Mouse (Mus musculus) cerebellum, postnatal 25 days (tissue): ENCODE data around the gene Rora.

Source experiments
- DNase-seq, 2 experiments: peaks; one replicate each; pipeline ENCODE4 v3.0.0; 2021; ENCODE audit warnings: mixed read lengths in 2 of 2

Gene Rora

DNA sequence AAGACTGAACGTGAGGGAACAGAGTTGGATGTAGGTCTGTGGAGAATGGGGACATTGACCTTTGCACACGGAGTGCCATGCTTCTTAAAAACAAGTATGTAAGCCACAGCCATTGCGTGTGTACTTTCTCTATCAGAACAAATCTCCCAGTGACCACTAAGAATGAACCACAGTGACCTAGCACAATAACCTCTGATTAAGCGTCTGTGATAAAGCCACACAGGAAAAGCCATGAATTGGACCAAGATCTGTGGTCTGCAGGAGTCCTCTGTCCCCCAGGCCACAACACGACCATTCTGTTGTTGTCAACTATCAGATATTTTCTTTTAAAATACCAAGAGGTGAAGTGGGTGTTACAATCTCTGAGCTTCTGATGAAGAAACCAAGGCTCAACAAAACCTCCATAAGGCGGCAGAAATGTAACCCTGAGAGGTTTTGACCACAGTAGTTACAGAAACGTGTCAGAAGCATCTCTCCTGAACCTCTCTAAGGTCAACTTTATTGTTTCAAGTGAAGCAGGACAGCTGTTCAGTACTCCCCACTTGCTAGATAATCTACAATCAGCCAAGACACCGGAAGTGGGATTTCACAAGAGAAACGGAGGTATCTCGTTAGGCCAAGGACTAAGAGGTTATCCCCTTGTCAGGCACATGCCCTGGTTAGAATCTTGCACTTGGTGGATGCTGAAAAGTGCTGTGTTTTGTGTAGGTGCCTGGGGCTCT is 666.5 kb downstream of the Rora start:
- no peak for DNase-seq

DNA sequence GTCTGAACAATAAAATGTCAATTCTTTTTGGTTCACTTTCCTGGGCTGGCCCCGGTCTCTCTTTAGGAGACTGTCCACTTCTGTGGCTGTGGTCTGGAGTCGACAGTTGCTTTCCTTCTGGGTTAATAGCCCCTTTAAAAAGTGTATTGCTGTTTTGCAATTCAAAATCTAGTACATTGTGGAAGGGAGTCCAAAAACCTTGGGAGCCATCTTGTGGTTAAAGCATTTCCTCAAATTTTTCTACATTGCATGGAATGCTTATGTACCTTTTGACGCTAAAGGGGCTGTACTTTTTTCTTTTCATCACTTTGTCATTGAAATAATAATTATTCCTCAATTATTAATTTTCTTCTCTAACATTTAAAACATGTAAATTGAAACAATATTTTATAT is 667.0 kb downstream of the Rora start:
- no peak for DNase-seq

DNA sequence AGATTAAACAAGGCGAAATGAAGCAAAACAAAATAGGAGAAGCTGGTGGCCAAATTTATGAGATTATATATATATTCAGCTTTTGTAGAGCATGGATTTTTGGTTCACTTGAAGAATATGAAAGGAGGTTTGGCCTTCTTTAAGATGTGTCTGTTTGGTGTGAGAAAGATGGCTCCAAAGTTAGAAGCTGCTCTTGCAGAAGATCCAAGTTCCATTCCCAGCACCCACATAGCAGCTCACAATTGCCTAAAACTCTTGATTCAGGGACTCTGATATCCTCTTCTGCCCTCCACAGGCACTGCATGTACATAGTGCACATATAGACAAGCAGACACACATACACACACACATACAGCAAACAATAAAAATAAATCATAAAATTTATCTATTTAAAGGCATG is 668.4 kb downstream of the Rora start:
- DNase-seq, result no peak

DNA sequence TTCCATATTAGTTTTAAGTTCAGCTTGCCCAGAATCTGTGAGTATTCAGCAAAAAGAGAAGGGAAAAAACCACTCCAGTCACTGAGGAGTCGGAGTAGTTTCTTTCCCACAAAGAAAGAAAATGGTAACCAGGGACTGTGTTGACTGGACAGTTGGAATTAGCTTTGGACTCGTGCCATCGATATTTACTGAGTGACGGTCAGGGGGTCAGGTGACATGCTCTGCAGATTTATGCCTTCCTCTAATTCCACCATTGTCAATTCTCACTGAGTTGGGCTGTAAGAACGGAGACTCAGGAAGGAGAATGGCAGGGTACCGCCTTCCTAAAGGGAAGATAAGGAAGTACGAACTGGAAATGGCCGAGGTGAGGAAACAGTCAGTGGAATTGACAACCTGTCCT is 670.2 kb downstream of the Rora start:
- DNase-seq, result no peak

DNA sequence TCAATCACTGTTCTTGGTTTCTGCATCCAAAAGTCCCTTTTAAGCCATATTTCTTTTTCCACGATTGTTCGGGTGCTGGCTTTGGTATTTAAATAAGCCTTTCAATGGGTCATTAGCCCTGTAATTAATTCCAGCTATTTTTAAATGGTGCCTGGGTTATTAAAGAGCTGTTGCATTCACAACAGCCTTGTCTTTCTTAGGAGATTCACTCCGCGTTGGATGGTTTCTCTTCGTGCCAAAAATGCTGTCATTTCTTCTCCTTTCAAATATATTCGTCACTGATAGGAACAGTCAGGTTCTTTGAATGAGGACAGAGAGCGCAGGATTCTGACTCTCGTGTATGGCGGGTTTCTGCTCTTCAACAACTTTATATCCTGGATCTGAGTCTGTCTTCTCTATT is 673.5 kb downstream of the Rora start:
- DNase-seq, result no peak

DNA sequence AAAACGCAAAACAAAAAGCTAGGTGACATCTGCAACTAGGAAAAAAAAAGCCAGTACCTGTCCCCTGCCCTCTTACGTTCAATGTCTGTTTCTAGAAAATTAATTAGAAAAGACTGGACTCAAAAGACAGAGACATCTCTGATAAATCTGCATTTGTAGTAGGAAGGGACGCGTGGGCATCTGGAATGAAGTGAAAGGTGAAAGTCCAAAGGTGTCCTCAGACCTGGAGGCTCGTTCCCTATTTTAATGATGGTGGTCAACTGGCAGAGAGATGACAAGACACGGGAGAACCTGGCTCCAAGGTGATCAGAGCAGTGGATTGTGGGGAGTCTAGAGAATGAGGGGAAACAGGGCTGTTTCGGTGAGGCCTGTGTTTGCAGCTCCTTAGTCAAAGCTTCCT is 674.0 kb downstream of the Rora start:
- DNase-seq, result no peak

DNA sequence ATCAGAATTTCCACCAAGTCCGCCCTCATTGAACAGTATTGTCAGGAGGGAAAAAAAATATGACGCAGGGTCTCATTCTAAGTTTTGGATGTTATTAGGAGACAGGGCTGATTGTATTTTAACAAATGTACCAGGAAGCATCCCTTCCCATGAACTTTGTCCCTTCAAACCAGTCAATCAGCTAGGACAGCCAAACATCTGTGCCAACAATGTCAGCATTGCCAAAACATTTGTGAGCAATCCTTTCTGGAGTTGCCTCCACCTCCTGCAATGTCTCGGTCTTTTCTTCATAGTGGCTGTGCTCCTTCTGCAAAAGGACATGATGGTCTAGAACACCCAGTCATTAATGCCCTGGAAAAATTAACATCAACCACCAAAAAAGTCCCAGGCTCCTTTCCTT is 678.2 kb downstream of the Rora start:
- DNase-seq, result no peak

DNA sequence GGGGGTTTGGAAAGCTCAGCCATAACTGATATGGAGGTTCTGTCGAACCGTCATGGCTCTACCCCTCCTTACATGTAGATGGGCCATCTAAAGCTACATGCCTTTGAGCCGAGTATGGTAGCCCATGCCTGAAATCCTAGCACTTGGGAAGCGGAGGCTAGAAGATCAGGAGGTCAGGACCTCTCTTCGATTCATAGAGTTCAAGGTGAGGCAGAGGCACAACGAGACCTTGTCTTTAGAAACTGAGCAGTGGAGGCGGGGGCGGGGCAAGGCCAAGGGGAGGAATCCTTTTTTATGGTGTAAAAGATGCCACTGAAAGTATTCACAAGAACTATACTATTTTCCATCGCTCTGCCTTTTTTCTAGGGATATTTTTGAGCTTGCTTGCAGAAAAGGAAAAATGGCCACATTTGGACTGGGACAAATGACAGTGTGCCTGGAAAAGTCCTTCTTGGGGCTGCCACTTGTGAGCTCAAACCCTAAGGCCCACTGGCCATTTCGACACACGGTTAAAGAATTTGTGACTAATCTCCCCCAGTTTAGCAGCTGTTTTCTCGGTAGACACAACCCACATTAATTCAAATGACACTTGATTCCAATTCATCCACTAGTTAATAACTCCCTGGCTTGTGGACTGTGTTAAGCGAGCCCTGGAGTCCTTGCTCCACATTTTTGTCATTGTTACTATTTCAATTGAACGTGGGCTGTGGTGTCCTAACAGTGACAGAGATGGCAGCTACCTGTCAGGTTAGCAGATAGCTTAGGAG is 679.4 kb downstream of the Rora start:
- no peak for DNase-seq

DNA sequence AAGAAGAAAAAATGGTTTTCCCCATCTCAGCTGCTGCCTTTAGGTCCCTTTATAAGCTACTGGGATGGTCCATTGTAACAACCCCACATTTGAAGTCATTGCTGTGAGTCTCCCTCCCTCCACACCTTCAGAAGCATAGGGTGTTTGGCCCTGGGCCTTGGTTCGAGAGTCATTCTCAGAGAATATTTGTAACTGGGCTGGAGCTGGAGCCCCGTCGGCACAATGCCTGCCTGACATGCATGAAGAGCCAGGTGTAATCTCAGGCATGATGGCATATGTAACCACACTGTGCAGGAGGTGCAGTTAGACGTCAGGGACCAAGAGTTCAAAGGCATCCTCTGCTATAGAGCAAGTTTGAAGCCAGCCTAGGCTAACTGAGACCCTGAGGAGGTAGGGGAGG is 680.1 kb downstream of the Rora start:
- DNase-seq, result no peak

DNA sequence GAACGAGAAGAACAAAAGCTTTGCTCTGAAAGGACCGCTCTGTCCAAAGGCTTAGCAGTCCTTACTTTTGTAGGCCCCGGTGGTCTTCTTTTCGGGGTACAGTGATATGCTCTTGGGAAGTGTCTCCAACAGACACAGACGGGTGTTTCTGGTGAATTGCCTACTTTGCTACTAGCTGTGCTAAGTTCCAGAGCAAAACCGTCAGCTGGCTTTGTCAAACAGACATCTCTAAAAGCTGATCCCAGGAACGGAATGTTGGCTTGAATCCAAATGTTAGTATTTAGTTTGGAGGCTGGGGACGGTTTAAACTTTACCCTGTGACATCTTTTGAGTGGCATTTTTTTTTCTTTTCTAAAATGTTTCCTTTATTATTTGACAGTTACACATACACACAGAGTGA is 680.5 kb downstream of the Rora start:
- no peak for DNase-seq

DNA sequence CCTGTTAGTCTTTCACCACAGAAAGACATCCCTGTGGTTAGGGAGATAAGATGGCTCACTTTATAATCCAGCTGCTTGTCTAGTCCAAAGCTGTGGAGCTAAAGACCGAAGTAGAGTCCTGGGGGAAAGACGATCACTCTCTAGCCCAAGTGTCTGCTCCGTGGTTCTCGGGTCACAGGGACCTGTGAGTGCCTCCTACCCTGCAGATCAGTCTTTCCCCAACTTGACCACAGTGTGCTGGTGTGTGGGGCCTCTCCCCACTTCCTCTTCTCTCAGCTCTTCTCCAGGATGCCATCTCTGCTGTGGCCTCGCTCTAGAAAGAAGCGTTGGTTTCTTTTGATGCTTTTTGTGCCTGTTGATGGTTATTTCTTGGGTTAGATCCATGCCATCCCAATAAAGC is 682.5 kb downstream of the Rora start:
- DNase-seq, result no peak

DNA sequence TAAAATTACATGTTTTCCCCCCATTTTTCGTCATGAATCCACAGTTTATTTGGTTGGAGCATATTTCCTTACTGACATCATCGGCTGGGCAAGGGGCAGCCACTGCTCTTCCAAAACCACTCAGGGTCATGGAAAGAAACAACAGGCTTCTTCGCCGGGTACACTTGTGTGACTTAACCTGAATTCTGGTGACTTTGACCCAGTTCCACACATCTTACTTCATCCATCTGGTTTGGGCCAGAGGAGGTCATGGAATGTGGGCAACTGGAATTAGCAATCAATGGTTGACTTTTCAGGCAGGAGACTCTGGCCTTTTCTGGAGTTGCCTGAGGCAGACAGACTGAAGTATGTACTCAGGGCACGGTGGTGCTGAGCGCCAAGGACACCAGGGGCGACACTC is 685.6 kb downstream of the Rora start:
- no peak for DNase-seq

DNA sequence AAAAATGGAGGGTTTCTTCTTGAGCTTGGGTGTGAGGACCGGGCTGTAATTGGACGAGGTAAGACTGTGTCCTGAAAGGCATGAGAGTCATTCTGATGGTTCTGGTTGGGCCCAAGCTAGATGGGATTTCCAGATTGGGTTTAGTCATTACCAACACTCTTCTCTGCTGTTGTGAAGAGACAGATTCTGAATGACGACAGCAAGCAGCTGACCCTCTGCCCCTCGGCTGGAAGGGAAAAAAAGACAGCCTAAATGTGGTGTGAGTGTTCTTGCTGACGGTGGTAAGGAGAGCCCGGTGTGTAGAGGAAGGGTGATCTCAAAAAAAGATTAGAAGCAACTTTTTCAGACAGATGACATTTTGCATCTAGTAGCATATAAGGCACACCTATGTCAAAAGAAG is 686.2 kb downstream of the Rora start:
- DNase-seq, result no peak

DNA sequence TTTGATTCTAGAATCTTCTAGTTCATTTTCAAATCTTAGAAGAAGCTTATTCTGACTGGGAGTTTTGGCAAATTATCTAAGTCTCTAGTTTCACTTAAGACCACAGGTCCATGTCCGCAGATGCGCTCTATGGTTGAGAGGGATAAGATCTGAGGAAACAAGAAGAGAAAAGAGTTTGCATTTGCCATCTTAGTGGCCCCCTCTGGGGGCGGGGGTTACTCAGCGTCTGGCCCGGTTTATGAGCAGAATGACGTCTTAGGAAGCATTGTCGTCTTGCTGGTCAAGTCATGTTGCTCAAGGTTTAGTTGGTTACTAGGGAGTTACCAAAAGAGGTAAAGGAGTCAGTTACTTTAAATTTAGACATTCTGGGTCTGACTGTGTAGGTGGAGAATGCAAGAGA is 686.8 kb downstream of the Rora start:
- DNase-seq, result no peak

DNA sequence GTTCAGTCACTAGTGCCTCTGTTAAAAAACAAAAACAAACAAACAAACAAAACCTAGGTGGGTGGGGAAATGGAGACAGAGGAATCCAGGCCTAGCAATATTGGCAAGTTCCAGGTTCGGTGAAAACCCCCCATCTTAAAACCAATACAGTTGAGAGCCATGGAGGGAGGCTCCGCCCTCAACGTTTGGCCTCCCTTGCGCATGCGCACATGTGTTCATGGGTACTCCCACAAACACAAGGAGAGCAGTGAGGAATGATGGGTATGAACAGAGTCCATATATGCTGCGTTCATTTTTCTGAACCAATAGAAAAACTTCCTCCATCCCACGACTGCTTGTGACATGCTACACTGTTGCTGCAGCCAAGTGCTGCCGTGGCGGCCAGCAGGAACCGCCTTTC is 690.3 kb downstream of the Rora start:
- DNase-seq, result no peak

DNA sequence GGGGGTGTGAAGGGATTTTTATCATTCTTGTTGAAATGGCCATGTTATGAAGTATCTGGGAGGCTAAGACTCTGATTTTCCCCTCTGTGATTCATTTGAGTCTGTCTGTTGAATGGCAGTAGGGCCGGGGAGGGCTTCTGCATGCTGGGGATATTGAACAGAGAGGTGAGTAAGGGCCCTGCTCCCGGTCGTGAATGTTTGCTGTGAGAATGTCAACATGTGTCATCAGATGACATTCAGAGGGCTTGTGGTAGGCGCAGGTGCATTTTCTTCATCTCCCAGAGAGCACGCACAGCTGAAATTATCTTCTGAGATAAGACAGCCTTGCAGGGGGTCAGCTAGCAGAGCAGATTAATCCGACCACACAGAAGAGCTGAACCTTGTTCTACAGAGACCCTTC is 692.0 kb downstream of the Rora start:
- no peak for DNase-seq

DNA sequence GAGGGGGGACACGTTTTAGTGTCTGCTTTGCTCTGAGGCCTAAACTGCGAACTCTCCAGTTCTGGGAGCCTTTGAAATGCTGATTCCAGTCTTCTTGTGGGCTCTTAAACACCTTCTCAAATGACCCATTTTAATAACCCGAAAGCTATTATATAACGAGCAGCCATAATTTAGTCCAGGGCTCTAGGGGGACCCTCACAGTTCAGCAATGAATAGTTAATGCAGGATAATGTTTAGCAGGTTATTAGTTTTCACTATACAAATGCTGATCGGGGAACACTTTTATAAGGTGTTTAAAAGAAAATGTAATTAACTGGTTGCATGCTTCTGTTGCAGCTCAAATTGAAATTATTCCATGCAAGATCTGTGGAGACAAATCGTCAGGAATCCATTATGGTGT is 694.2 kb downstream of the Rora start:
- DNase-seq, result no peak

DNA sequence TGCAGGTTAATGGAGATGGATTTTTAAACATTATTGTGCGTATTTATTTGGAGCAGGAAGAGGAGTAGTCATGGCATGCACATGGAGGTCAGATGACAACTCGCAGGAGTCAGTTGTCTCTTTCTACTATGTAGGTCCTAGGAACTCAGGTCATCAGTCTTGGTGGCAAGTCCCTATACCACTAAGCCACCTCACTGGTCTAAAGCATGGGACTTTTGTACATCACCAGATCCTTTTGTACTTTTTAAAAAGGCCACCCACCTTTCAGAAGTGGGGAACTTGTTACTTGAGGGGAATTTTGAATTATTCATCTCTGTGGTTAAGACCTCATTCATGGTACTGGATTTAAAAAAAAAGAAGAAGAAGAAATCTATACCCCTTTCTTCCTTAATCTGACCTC is 696.0 kb downstream of the Rora start:
- DNase-seq, result no peak

DNA sequence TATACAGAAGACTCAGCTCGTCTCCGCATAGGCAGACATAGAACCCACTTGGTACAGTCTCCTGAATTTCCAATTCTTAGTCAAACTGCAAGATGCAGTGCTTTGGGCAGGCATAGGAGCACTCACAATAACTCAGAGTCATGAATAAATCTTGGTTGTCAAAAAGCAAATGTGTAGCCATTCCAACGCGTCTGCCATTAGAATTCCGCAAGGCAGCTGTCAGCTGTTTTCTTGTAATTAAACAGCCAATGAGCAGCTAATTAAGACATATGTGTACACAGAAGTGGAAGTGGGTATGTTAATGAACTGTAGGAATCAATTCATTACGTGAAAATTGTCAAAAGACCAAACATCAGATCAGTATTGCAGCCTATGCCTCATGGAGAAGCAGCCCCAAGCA is 700.6 kb downstream of the Rora start:
- DNase-seq, result no peak

DNA sequence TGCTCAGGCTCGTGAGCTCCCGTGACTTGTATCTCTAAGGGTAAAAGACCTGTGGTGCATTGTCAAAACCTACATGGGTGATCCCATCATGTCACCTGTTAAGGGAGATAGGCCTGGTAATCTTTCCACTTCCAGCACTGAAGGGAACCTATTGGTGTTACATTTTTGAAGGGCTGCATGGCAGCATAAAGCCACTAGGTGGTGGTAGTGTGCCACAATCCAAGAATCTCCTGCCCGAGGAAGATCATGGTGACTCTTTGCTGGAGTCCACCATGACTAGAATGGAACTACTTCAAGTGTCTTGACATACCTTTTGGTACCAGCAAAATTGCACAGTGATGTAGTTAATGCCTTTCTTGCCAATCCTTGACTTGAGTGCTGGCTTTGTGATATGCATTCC is 704.2 kb downstream of the Rora start:
- DNase-seq, result peak; percentile 72 to 76

DNA sequence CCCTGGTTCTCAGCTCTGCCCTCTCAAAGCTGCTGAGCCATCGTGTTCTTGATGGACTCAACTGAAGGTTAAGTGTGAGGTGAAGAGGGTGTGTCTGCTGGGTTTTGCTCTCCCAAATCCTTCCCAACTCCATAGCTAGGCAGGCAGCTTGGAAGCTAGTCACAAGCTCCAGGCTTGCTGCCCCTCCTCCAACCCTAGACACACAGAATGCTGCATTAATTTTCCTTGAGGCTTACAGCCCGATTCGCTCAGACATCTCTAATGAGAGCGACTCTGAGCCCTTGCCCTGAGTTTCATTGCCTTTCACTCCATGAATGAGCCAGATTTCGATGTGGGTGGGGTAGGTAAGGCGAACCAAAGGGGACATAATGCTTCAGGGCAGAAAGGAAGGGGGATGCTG is 705.2 kb downstream of the Rora start:
- DNase-seq, result no peak

DNA sequence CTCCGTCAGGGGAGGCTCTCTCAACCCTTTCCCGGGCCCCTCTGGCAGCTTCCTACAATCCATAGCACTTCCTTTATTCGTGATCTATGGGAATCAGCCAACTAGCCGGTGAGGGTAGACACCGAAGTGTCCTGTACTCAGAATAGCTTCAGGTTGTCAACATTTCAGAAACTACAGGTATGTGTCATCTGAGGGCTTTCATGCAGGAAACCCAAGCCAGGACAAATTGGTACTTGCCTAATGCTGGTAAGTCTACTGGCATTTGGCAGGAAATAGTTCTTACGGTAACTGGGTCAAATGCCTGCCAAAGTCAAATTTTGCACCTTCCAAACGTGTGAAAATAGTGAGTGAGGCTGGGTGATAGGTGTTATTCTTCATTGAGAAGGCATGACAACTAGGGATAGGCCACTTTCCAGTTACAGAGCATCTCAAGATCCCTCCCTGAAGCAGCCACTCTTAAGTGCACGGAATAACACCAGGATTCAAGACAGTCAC is 708.4 kb downstream of the Rora start:
- no peak for DNase-seq

DNA sequence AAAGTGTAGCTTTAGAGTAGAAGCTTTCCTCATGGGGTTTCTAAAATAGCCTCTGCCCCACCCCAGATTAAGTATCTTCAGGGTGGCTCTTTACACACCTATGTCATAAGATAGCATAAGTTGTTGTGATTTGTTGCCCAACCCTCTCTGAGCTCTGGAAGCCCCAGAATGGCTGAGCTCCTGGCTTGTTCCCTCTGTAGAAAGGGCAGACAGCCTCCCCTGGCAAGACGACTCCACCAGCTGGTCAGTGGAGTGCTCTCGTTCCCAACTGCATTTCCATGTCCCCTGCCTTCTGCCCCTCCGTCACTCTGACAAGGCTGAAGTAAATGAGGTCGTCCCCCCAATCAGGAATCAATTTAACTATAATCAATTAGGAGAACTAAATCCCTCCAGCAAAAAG is 709.2 kb downstream of the Rora start:
- peak; percentile 59 to 73 for DNase-seq

DNA sequence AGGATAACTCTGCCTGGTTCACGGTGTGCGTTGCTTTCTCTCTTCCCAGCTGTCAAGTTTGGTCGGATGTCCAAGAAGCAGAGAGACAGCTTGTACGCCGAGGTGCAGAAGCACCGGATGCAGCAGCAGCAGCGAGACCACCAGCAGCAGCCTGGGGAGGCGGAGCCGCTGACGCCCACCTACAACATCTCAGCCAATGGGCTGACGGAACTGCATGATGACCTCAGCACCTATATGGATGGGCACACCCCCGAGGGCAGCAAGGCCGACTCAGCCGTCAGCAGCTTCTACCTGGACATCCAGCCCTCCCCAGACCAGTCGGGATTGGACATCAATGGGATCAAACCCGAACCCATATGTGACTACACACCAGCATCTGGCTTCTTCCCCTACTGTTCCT is 710.5 kb downstream of the Rora start:
- no peak for DNase-seq

DNA sequence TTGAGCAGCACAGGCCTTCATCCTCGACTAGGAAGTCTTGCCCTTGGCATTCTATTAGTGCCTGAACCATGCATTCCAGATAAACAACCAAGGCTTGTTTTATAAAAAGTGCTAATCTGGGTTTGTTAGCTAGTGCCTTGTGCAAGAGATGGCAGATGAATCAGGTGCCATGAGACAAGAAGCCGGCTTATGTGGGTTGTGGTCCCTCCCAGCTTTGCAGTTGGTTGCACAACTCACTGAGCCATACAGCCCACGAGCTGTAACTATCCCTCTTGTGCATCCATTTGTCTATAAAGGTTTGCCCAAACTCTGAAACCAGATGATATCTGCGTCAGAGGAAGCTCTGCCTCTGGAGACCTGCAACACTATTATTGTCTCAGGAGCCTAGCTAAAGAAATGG is 713.5 kb downstream of the Rora start:
- no peak for DNase-seq
